Mouse (Mus musculus) MEL (cell line): ENCODE results near the gene Ostf1.

Experiments used
- CTCF ChIP-seq, 3 experiments: IDR thresholded peaks in 2 of 3; conservative IDR thresholded peaks in 1 of 3; 2 replicates each; pipeline ENCODE4 v1.5.1; 2011 to 2012; ENCODE audit warnings: low read length in 3 of 3, low read depth in 2 of 3, mild to moderate bottlenecking in 2 of 3, improper control_type of control experiment in 1 of 3, inconsistent platforms in 1 of 3, mixed read lengths in 1 of 3, moderate library complexity in 1 of 3; ENCODE audit not compliant: control insufficient read depth in 1 of 3, insufficient read depth in 1 of 3, poor library complexity in 1 of 3, severe bottlenecking in 1 of 3
- GATA1 ChIP-seq: IDR thresholded peaks from 2 replicates; pipeline ENCODE4 v1.6.1; 2011; ENCODE audit warnings: low read depth, low read length, improper control_type of control experiment
- MEF2A ChIP-seq: IDR thresholded peaks from 2 replicates; pipeline ENCODE4 v1.6.1; 2014; ENCODE audit warnings: low read depth, mild to moderate bottlenecking, inconsistent platforms, low read length, improper control_type of control experiment; ENCODE audit not compliant: poor library complexity, insufficient replicate concordance, severe bottlenecking; ENCODE audit errors: extremely low read depth
- MXI1 ChIP-seq: IDR thresholded peaks from 2 replicates; pipeline ENCODE4 v1.6.1; 2011; ENCODE audit warnings: mild to moderate bottlenecking, low read depth, low read length, improper control_type of control experiment
- MYC ChIP-seq: IDR thresholded peaks from 2 replicates; pipeline ENCODE4 v1.6.1; 2011; ENCODE audit warnings: low read depth, mild to moderate bottlenecking, low read length, improper control_type of control experiment, moderate library complexity
- NRF1 ChIP-seq: IDR thresholded peaks from 2 replicates; pipeline ENCODE4 v1.6.1; 2014; ENCODE audit warnings: low read depth, mild to moderate bottlenecking, inconsistent platforms, low read length, improper control_type of control experiment, moderate library complexity; ENCODE audit not compliant: poor library complexity, insufficient read depth, severe bottlenecking
- POLR2A ChIP-seq, 2 experiments: IDR thresholded peaks; 2 replicates each; pipeline ENCODE4 v1.6.1; 2011 to 2012; ENCODE audit warnings: low read length in 2 of 2, mild to moderate bottlenecking in 2 of 2, control low read depth in 1 of 2, improper control_type of control experiment in 1 of 2, low read depth in 1 of 2, moderate library complexity in 1 of 2; ENCODE audit not compliant: control insufficient read depth in 1 of 2, insufficient read depth in 1 of 2, poor library complexity in 1 of 2
- SIN3A ChIP-seq: IDR thresholded peaks from 2 replicates; pipeline ENCODE4 v1.6.1; 2012; ENCODE audit warnings: low read length, improper control_type of control experiment, inconsistent platforms
- TCF12 ChIP-seq: IDR thresholded peaks from 2 replicates; pipeline ENCODE4 v1.6.1; 2014; ENCODE audit warnings: low read depth, mild to moderate bottlenecking, inconsistent platforms, low read length, improper control_type of control experiment, moderate library complexity
- UBTF ChIP-seq: IDR thresholded peaks from 2 replicates; pipeline ENCODE4 v1.6.1; 2012; ENCODE audit warnings: low read depth, mild to moderate bottlenecking, inconsistent platforms, low read length, improper control_type of control experiment, moderate library complexity, borderline replicate concordance; ENCODE audit not compliant: insufficient read depth
- ZC3H11A ChIP-seq: IDR thresholded peaks from 2 replicates; pipeline ENCODE4 v1.6.1; 2012; ENCODE audit warnings: low read depth, mild to moderate bottlenecking, inconsistent platforms, low read length, improper control_type of control experiment

GRCm38 (mm10) chr19:18607907-18608306, 23.7 kb downstream of the Ostf1 start:
- TF ChIP-seq CTCF (IDR thresholded peaks at IDR 0.05 in 2 of 3, conservative IDR thresholded peaks at IDR 0.05 in 1 of 3; ENCODE audit: control insufficient read depth in 1 of 3, insufficient read depth in 1 of 3, low read depth in 2 of 3, low read length in 3 of 3, poor library complexity in 1 of 3, severe bottlenecking in 1 of 3): no peak
- TF ChIP-seq MXI1: no peak
- TF ChIP-seq TCF12: no peak
- no peak for TF ChIP-seq ZC3H11A
- TF ChIP-seq UBTF: no peak
- TF ChIP-seq MYC: no peak
- no peak for TF ChIP-seq NRF1
- no peak for TF ChIP-seq POLR2A (IDR thresholded peaks at IDR 0.05; ENCODE audit: control insufficient read depth in 1 of 2, insufficient read depth in 1 of 2, low read depth in 1 of 2, low read length in 2 of 2, poor library complexity in 1 of 2)
- TF ChIP-seq GATA1: no peak
- no peak for TF ChIP-seq MEF2A
- TF ChIP-seq SIN3A: no peak
